Mouse (Mus musculus): Measurements from ENCODE around the gene Twf1. TPM values are rescaled to one million over a fixed set of nuclear protein-coding genes. Genes with fewer than 3 reads are reported as not detected.

Gene Twf1
- total RNA-seq, 1 experiment, result 45.6 TPM

DNA sequence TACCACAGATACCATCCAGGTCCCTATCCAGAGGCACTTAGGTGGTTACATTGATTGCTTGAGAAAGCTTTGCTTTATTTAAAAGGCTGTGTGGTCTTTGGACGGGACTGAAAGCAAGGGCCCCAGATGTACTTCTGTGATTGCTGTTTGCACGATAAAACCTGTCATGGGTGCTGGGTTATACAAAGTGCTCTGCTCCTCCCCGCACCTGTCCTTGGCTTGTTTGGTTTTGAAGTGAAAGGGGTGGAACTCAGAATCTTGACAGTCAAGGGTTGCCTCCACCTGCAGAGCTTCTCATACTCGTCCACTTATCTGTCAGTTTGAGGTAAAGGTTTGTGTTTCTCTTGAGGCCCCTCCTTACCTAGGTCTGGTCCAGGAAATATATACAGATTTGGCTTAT, 40.9 kb upstream of the Twf1 start:
- in situ Hi-C loops (cut with MboI; ENCODE audit: low sequenced_read_pairs in 2 of 2, unreplicated experiment in 2 of 2), result no loop called here
- no peak overlapping the region for H3K9ac ChIP-seq (ENCODE audit: insufficient read depth, low read depth, low read length, poor library complexity, severe bottlenecking)
- no peak for DNase-seq (ENCODE audit: low read depth, low spot score)
- no peaks in the 10 kb centered on the region for H3K4me1 ChIP-seq (ENCODE audit: control insufficient read depth in 2 of 2, insufficient read depth in 2 of 2, low read length in 2 of 2, poor library complexity in 1 of 2)
- TF ChIP-seq ZNF384 (IDR thresholded peaks at IDR 0.05; ENCODE audit: low read depth, low read length) (no peak), HCFC1 (IDR thresholded peaks at IDR 0.05; ENCODE audit: borderline replicate concordance, insufficient read depth, low read length) (no peak), CHD2 (IDR thresholded peaks at IDR 0.05; ENCODE audit: low read depth, low read length) (no peak), MAFK (IDR thresholded peaks at IDR 0.05; ENCODE audit: insufficient read depth, low read depth, low read length) (no peak), ZC3H11A (IDR thresholded peaks at IDR 0.05; ENCODE audit: borderline replicate concordance, low read depth, low read length) (no peak)
- H3K4me3 ChIP-seq (ENCODE audit: insufficient read depth in 1 of 2, low read depth in 1 of 2, low read length in 2 of 2, poor library complexity in 1 of 2, severe bottlenecking in 1 of 2), result no peak overlapping the region
- H3K27ac ChIP-seq (ENCODE audit: insufficient read depth, low read depth, low read length, poor library complexity, severe bottlenecking), result no peak overlapping the region
- H3K9me3 ChIP-seq (ENCODE audit: control insufficient read depth, insufficient read depth, low read depth, low read length), result no peaks in the 10 kb centered on the region
- no peaks in the 10 kb centered on the region for H3K36me3 ChIP-seq (ENCODE audit: control insufficient read depth, insufficient read depth, low read length, poor library complexity, severe bottlenecking)

DNA sequence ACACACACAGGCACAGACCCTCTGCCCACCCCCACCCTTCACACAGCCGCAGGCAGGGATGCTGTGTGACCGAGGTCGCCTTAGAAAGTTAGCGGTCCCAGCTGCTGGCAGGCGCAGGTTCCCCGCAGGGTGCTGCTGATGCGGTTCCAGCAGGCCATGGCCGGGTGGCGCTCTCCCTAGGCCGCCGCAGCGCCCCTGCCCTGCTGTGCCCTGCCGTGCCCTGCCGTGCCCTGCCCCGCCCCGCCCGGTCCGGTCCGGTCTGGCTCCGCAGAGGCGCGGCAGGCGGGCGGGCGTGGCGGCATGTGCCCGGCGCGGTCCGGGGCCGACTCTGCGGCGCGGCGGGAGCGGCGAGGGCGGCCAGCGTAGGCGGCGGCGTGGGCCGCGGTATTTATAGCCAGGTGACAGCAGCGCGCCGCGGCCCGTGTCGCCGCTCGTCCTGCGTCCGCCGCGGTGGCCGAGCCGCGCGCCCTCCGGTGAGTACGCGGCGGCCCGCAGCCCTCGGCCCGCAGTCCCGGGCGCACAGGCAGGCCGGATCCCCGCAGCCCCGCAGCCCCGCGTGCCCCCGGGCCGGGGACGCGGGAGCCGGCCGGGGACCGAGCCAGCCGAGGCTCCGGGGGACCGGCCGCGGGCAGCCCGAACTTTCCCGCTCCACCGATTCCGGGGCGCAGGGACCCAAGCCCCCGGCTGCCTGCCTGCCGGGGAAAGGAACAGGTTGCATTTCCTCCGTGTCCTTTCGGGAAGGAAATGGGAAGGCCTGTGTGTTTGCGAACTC, 39.3 kb upstream of the Twf1 start, which contains the start of gene Tmem117:
Gene Tmem117 (plus strand): TSS at position 403 of the 772 bp plus-strand sequence.
- peak within 1 kb of the TSS; percentile 67 to 70 for H3K4me3 ChIP-seq (ENCODE audit: insufficient read depth in 1 of 2, low read depth in 1 of 2, low read length in 2 of 2, poor library complexity in 1 of 2, severe bottlenecking in 1 of 2)
- H3K36me3 ChIP-seq (ENCODE audit: control insufficient read depth, insufficient read depth, low read length, poor library complexity, severe bottlenecking), result no peaks in the 10 kb centered on the region
- DNase-seq (ENCODE audit: low read depth, low spot score), result no peak
- no peaks in the 10 kb centered on the region for H3K9me3 ChIP-seq (ENCODE audit: control insufficient read depth, insufficient read depth, low read depth, low read length)
- TF ChIP-seq HCFC1 (IDR thresholded peaks at IDR 0.05; ENCODE audit: borderline replicate concordance, insufficient read depth, low read length) (no peak), CHD2 (IDR thresholded peaks at IDR 0.05; ENCODE audit: low read depth, low read length) (no peak), ZC3H11A (IDR thresholded peaks at IDR 0.05; ENCODE audit: borderline replicate concordance, low read depth, low read length) (no peak), MAFK (IDR thresholded peaks at IDR 0.05; ENCODE audit: insufficient read depth, low read depth, low read length) (no peak), ZNF384 (IDR thresholded peaks at IDR 0.05; ENCODE audit: low read depth, low read length) (no peak)
- peak within 1 kb of the TSS; percentile 81 for H3K9ac ChIP-seq (ENCODE audit: insufficient read depth, low read depth, low read length, poor library complexity, severe bottlenecking)
- H3K27ac ChIP-seq (ENCODE audit: insufficient read depth, low read depth, low read length, poor library complexity, severe bottlenecking), result no peak within 1 kb of the TSS
- in situ Hi-C loops (cut with MboI; ENCODE audit: low sequenced_read_pairs in 2 of 2, unreplicated experiment in 2 of 2), result no loop called here
- no peaks in the 10 kb centered on the region for H3K4me1 ChIP-seq (ENCODE audit: control insufficient read depth in 2 of 2, insufficient read depth in 2 of 2, low read length in 2 of 2, poor library complexity in 1 of 2)

DNA sequence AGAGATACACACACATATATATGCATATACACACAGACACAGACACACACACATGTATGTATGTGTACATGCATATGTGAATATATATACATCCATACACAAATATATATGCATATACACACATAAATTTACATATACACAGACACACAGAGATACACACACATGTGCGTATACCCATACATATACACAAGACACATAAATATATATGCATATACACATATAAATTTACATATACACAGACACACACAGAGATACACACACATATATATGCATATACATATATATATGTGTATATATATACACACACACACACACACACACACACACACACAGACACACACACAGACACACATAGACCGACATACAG, 38.8 kb upstream of the Twf1 start:
- Histone ChIP-seq H3K27ac (ENCODE audit: insufficient read depth, low read depth, low read length, poor library complexity, severe bottlenecking) (no peak overlapping the region), H3K4me3 (ENCODE audit: insufficient read depth in 1 of 2, low read depth in 1 of 2, low read length in 2 of 2, poor library complexity in 1 of 2, severe bottlenecking in 1 of 2) (peak overlapping the region; percentile 47 to 67; a peak in 3 of 4 replicates), H3K36me3 (ENCODE audit: control insufficient read depth, insufficient read depth, low read length, poor library complexity, severe bottlenecking) (no peaks in the 10 kb centered on the region), H3K9me3 (ENCODE audit: control insufficient read depth, insufficient read depth, low read depth, low read length) (no peaks in the 10 kb centered on the region), H3K4me1 (ENCODE audit: control insufficient read depth in 2 of 2, insufficient read depth in 2 of 2, low read length in 2 of 2, poor library complexity in 1 of 2) (no peaks in the 10 kb centered on the region), H3K9ac (ENCODE audit: insufficient read depth, low read depth, low read length, poor library complexity, severe bottlenecking) (no peak overlapping the region; the same call in 1 of the 2 replicates)
- no peak for DNase-seq (ENCODE audit: low read depth, low spot score)
- in situ Hi-C loops (cut with MboI; ENCODE audit: low sequenced_read_pairs in 2 of 2, unreplicated experiment in 2 of 2), result no loop called here
- no peak for TF ChIP-seq HCFC1 (IDR thresholded peaks at IDR 0.05; ENCODE audit: borderline replicate concordance, insufficient read depth, low read length)
- no peak for TF ChIP-seq ZC3H11A (IDR thresholded peaks at IDR 0.05; ENCODE audit: borderline replicate concordance, low read depth, low read length)
- no peak for TF ChIP-seq CHD2 (IDR thresholded peaks at IDR 0.05; ENCODE audit: low read depth, low read length)
- TF ChIP-seq ZNF384 (IDR thresholded peaks at IDR 0.05; ENCODE audit: low read depth, low read length), result no peak
- no peak for TF ChIP-seq MAFK (IDR thresholded peaks at IDR 0.05; ENCODE audit: insufficient read depth, low read depth, low read length)

DNA sequence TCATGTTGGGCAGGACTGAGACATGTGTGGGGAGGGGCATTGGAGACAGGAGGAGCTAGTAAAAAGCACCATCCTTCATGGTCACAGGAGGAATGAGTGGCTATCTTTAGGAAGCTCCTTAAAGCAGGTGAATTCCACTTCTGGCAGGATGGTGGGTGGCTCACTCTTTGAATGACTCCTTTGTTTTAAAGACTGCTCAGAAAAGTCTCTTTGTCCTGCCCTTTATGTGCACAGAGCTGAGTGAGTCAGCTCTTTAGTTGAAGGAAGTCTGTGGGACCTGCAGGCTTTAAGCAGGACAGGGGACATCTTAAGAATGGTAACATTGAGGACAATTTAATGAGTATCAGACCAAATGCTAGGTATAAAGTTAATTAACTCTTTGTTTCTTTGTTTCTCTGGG, 31.2 kb upstream of the Twf1 start:
- Histone ChIP-seq H3K4me1 (ENCODE audit: control insufficient read depth in 2 of 2, insufficient read depth in 2 of 2, low read length in 2 of 2, poor library complexity in 1 of 2) (peaks cover 2 to 3% of the 10 kb centered on the region in 2 experiments; a peak in 2 of 4 replicates), H3K27ac (ENCODE audit: insufficient read depth, low read depth, low read length, poor library complexity, severe bottlenecking) (no peak overlapping the region), H3K9me3 (ENCODE audit: control insufficient read depth, insufficient read depth, low read depth, low read length) (no peaks in the 10 kb centered on the region), H3K36me3 (ENCODE audit: control insufficient read depth, insufficient read depth, low read length, poor library complexity, severe bottlenecking) (no peaks in the 10 kb centered on the region), H3K9ac (ENCODE audit: insufficient read depth, low read depth, low read length, poor library complexity, severe bottlenecking) (no peak overlapping the region), H3K4me3 (ENCODE audit: insufficient read depth in 1 of 2, low read depth in 1 of 2, low read length in 2 of 2, poor library complexity in 1 of 2, severe bottlenecking in 1 of 2) (no peak overlapping the region)
- no peak for DNase-seq (ENCODE audit: low read depth, low spot score)
- in situ Hi-C loops (cut with MboI; ENCODE audit: low sequenced_read_pairs in 2 of 2, unreplicated experiment in 2 of 2), result no loop called here
- no peak for TF ChIP-seq HCFC1 (IDR thresholded peaks at IDR 0.05; ENCODE audit: borderline replicate concordance, insufficient read depth, low read length)
- no peak for TF ChIP-seq ZC3H11A (IDR thresholded peaks at IDR 0.05; ENCODE audit: borderline replicate concordance, low read depth, low read length)
- peak; percentile 68; the same call in 1 of the 2 replicates for TF ChIP-seq MAFK (IDR thresholded peaks at IDR 0.05; ENCODE audit: insufficient read depth, low read depth, low read length)

All from ES-E14 (cell line).